Mouse (Mus musculus) G1E-ER4 (cell line): ENCODE data around the gene Zp1. TPM values are rescaled to one million over a fixed set of nuclear protein-coding genes. Genes with fewer than 3 reads are reported as not detected.

Experiments
- GATA1 ChIP-seq: IDR thresholded peaks from one replicate; pipeline ENCODE4 v1.8.0; 2012; ENCODE audit warnings: low read length, inconsistent platforms
- polyA plus RNA-seq: library from polyadenylated mRNA; stranded (reverse); fragments of >175 nt; gene quantifications from 2 replicates; pipeline ENCODE4 v1.2.3, GENCODE M21; 2012

Zp1 gene
- polyA plus RNA-seq, result not detected in 2 replicates

- TF ChIP-seq GATA1, result no peak
Measured at GRCm38 (mm10) chr19:10920532-10920931, at the start of gene Zp1. Zp1 (minus strand) TSS chr19:10920632.

DNA sequence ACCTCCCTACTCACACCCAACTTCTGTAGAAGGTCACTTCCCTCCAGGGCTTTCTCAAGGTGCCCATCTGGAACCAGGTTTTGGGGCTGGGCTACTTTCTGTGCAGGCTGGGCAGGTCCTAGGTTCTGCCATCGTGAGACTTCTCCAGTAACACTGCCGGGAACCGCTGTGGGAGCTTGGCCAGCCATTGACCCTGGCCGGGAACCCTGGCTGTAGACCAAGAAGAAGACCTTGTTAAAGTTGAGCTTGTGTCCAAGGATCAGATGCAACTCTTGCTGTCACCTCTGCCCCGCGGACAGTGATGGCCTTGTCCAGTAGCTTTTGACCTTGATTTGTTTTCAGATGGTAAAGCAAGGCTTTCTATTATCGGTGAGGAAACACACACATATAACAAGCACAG lies 48.1 kb upstream of the Zp1 start:
- TF ChIP-seq GATA1, result no peak

- no peak for TF ChIP-seq GATA1
Measured at GRCm38 (mm10) chr19:10965721-10966120, 45.3 kb upstream of the Zp1 start.

DNA sequence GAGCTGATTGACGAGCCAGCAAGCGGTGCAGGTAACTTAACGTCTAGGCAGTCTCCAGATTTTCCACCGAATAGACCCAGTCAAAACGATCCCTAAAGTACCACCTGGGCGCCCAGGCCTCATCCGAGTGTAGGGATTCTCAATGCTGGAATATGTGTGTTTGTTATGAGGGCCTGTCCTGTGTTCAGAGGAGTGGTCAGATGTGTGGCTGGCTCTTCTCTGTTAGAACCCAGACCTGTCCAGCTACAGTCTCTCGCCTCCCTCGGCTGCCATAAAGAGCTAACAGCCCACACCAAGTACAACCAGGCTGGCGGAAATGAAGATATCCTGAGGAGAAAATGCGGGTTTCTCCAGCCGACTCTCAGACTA lies 39.5 kb upstream of the Zp1 start:
- TF ChIP-seq GATA1, result no peak

DNA sequence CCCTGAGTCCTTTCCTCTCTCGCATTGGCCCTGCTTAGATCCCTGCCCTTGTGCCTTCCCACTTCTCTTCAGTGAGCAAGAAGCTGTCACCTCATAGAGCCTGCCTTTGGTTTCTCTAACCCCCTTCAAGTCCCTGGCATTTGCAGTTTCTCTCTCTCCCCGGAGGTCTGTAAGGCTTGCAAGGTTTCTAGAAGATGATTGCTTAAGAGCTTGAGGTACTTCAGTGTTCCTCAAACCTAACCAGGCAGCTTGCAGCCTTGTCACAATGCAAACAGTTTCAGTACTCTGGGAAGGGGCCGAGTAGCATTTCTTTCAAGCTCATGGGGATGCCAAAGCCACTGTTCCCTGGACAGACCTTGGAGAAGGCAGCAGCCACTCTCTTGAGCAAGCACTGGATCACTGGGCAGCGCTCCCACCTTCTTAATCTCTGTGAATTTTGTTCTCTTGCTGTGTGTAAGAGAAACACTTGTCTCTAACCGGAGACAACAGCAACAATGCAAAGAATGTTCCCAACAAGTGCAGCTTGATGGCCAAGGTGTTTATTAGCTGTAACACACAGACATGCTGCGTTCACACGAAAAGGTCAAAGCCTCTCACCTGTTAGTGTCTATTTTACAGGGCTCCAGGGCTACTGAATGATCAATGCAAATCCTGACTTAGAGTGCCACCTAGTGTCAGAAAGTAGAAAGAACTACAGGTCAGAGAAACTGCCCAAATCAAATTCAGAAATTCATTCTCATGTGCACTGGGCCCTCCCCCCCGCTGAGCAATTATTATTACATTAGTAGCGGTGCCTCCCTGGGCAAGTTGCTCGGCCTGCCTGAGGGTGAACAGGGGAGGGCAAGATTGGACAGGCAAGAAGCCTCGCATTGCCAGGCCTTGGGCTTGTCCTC lies 38.9 kb upstream of the Zp1 start:
- TF ChIP-seq GATA1, result no peak

DNA sequence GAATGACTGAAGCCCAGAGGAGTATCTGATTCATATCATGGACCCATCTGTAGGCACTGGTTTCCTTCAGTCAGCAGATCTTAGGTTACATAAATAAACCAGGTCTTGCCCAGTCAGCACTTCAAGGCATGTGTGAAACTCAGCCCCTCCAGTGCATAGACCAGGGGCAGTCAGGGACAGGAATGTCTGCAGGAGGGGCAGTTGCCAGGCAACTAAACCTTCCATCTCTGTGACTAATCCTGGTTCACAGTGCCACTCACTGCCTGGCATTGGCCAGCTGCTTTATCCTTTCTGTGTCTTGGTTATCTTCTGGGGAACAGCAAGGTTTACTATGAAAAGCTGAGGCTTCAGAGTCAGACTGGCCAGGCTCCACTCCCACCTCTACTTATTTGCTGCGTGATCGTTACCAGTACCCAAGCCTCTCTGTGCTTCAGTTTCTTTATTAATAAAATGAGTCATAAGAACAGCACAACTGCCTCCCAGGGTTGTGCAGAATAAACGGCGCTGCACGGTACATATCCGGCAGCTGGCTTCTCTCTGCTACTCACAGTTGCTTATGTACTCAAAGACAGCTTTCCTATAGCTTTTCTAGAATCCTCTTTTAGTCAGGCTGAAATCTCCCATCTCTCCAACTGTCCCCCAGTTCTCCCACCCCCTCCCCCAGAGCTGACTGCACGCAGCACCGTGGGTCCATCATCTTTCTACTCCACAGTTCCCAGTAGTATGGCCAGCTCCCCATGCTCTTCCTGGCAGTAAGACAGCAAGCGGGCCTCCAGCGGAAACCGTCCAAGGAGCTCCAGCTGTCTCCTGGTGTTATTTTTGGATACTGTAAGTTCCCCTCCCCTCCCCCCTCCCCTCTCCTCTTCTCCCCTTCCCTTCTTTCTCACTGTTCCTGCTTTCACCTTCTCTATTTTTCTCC lies 31.8 kb upstream of the Zp1 start:
- no peak for TF ChIP-seq GATA1

GRCm38 (mm10) chr19:10949558-10949957 lies 29.1 kb upstream of the Zp1 start:
- TF ChIP-seq GATA1, result no peak

- no peak for TF ChIP-seq GATA1
Measured at GRCm38 (mm10) chr19:10949112-10949511, 28.7 kb upstream of the Zp1 start, which contains the start of gene Ccdc86. Ccdc86 (minus strand) TSS chr19:10949266.

DNA sequence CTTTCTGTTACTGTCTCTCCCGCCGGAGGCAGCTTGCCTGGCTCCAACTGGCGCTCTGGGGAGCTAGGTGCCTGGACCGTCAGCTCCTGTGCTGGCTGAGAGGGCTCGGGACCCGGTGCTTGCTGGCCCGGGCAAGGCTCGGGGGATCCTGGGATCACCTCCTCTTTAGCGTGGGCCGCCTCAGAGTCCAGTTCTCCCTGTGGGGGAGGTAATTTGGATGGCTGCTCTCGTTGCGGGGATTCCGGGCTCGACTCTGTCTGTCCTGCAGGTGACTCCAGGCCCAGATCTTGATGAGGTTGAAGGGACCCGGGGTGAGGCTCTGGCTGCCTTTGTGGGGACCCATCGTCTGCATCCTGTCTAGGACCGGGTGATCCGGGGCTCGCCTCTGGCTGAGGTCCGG lies 28.0 kb upstream of the Zp1 start:
- TF ChIP-seq GATA1, result no peak

GRCm38 (mm10) chr19:10947219-10947618 lies 26.8 kb upstream of the Zp1 start:
- no peak for TF ChIP-seq GATA1

DNA sequence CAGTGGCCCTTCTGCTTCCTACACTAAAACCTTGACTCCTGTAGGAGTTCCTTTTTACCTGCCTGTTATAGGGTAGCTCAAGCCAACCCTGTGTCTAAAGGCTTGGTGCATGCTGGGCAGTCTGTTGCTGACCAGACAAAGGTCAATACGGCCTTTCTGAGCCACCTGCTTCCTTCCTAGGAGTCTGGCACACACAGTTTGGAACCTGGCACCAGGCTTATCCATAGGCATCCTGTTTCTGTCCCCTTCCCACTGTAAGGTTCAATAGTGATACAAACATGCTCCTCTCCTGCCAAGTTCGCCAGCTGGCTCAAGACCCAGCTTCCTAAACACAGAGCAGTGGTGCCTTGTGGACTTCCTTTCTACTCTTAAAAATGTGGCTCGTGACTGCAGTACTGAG lies 26.1 kb upstream of the Zp1 start:
- no peak for TF ChIP-seq GATA1

GRCm38 (mm10) chr19:10943955-10944354 lies 23.5 kb upstream of the Zp1 start:
- TF ChIP-seq GATA1, result no peak

DNA sequence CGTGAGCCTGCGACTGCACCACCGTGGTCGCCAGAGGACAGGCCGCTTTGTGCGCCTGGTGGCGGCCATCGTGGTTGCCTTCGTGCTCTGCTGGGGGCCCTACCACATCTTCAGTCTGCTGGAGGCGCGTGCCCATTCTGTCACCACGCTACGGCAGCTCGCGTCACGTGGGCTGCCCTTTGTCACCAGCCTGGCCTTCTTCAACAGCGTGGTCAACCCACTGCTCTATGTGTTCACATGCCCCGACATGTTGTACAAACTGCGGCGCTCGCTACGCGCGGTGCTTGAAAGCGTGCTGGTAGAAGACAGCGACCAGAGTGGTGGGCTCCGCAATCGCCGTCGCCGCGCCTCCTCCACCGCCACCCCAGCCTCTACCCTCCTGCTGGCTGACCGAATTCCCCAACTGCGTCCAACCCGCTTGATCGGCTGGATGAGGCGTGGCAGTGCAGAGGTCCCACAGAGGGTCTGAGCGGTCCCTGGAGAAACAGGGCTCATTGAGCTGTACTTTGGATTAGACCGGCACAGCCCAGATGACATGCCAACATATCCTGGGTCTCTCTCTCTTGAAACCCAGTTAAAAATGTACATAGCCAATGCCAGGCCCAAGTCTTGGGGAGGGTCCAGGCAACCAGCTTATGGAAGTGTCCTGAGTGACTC lies 20.5 kb upstream of the Zp1 start:
- no peak for TF ChIP-seq GATA1

GRCm38 (mm10) chr19:10940097-10940800 lies 19.8 kb upstream of the Zp1 start:
- TF ChIP-seq GATA1, result no peak

- no peak for TF ChIP-seq GATA1
Measured at GRCm38 (mm10) chr19:10938771-10939170, 18.3 kb upstream of the Zp1 start.
